Mouse (Mus musculus) stomach, embryonic 14.5 days (tissue): ENCODE measurements around the gene Aldh3b1. TPM values are rescaled to one million over a fixed set of nuclear protein-coding genes. Genes with fewer than 3 reads are reported as not detected.

Source experiments
- ATAC-seq: fragments of 200-750 bp; cut with Nextera tagmentation; 2 replicates; pipeline ENCODE4 v1.8.0; 2017; ENCODE audit warnings: low read depth, moderate TSS enrichment; ENCODE audit not compliant: insufficient number of reproducible peaks, insufficient read depth, low FRiP score
- H3K27ac ChIP-seq: fragments of 300-500 bp; sonication (generic); 2 replicates; pipeline ENCODE4 v1.5.1; 2014; ENCODE audit warnings: mild to moderate bottlenecking, low read length, moderate library complexity, mixed read lengths
- H3K27me3 ChIP-seq: fragments of 300-500 bp; sonication (generic); 2 replicates; pipeline ENCODE4 v1.6.1; 2014; ENCODE audit warnings: low read length, control low read depth, mixed read lengths; ENCODE audit not compliant: control insufficient read depth, insufficient read depth
- H3K36me3 ChIP-seq: fragments of 300-500 bp; sonication (generic); 2 replicates; pipeline ENCODE4 v1.6.1; 2014; ENCODE audit warnings: mild to moderate bottlenecking, control low read depth, low read length, moderate library complexity, mixed read lengths; ENCODE audit not compliant: control insufficient read depth, insufficient read depth
- H3K4me1 ChIP-seq: fragments of 300-500 bp; sonication (generic); 2 replicates; pipeline ENCODE4 v1.6.1; 2014; ENCODE audit warnings: low read length, control low read depth, mixed read lengths; ENCODE audit not compliant: control insufficient read depth, insufficient read depth
- H3K4me2 ChIP-seq: fragments of 300-500 bp; sonication (generic); replicated peaks from 2 replicates; pipeline ENCODE4 v1.6.1; 2014; ENCODE audit warnings: low read depth, low read length, control low read depth
- H3K4me3 ChIP-seq: fragments of 300-500 bp; sonication (generic); 2 replicates; pipeline ENCODE4 v1.5.1; 2014; ENCODE audit warnings: low read depth, low read length, control low read depth
- H3K9ac ChIP-seq: fragments of 300-500 bp; sonication (generic); replicated peaks from 2 replicates; pipeline ENCODE4 v1.6.1; 2014; ENCODE audit warnings: low read depth, mild to moderate bottlenecking, control low read depth, low read length, moderate library complexity, mixed read lengths
- H3K9me3 ChIP-seq: fragments of 300-500 bp; sonication (generic); 2 replicates; pipeline ENCODE4 v1.6.1; 2016; ENCODE audit warnings: low read depth, low read length, control low read depth; ENCODE audit not compliant: control insufficient read depth
- WGBS: fragments of 180-500 bp; shearing (Covaris S2); extraction: QIAGEN DNeasy Blood & Tissue Kit; methylation state at CpG from one replicate; pipeline ENCODE4 v1.1.7; 2014; 5-methylcytosine and 5-hydroxymethylcytosine counted together
- polyA plus RNA-seq: library from polyadenylated mRNA; unstranded; fragments of >200 nt; fragmentation: Nextera tagmentation; extraction: Ambion mirVana; gene quantifications from 2 replicates; pipeline ENCODE4 v1.2.1, GENCODE M21; 2014

Aldh3b1 gene
- polyA plus RNA-seq, 1 experiment from 2014 or later, result 1.2 TPM

- Histone ChIP-seq H3K9ac (no peak overlapping the region), H3K4me2 (no peak overlapping the region), H3K27ac (no peak overlapping the region), H3K27me3 (no peaks in the 10 kb centered on the region), H3K9me3 (no peaks in the 10 kb centered on the region), H3K4me1 (peaks cover 23% of the 10 kb centered on the region), H3K36me3 (peaks cover 27% of the 10 kb centered on the region), H3K4me3 (no peak overlapping the region)
- no peak for ATAC-seq
- WGBS, result 70% methylated on average over 25 of the region's 25 CpGs
Observed at GRCm38 (mm10) chr19:3903648-3904362, 25.8 kb downstream of the Aldh3b1 start.

DNA sequence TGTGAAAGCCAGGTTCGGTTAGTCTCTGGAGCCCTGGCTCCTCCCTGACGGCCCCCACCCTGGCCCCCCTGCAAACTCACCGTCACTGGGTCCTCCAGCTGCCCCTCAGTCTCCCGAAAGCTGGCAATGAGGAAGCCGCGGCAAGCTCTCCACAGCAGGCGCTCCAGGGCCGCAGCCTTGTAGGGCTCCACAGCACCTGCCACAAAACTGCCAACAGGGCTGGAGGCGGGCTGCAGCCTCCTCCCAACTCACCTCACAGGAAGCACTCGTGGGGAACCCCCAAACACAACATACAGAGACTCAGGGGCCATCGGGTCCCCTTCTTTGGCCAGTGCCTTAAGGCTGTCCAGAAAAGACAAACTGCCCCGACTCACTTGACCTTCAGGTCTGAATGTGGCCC is 26.6 kb downstream of the Aldh3b1 start:
- Histone ChIP-seq H3K9me3 (no peaks in the 10 kb centered on the region), H3K4me2 (no peak overlapping the region), H3K4me3 (no peak overlapping the region), H3K27me3 (no peaks in the 10 kb centered on the region), H3K9ac (no peak overlapping the region), H3K4me1 (peaks cover 23% of the 10 kb centered on the region), H3K27ac (no peak overlapping the region), H3K36me3 (peaks cover 22% of the 10 kb centered on the region)
- WGBS, result 79% methylated on average over 12 of the region's 12 CpGs
- no peak for ATAC-seq

- no peak for ATAC-seq
- H3K36me3 ChIP-seq, result peaks cover 43% of the 10 kb centered on the region
Observed at GRCm38 (mm10) chr19:3899618-3900017, 30.0 kb downstream of the Aldh3b1 start.

DNA sequence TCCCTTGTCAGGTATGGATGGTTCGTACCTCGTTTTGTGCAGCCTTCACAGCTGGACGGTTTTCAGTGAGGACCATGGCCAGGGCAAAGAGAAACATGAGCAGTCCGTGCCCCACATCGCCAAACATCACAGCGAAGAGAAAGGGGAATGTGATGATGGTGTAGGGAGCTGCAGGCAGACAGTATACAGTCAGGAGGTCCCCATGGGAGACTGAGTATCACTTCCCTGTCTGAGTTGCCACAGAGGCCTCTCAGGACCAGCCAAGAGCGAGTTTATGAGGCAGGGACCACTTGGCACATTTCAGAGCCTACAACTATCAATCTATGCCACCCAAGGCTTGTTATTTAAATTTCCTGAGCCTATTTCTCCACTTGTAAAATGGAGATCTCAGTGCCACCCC is 30.7 kb downstream of the Aldh3b1 start:
- Histone ChIP-seq H3K27ac (no peak overlapping the region), H3K4me3 (no peak overlapping the region), H3K9ac (no peak overlapping the region), H3K9me3 (no peaks in the 10 kb centered on the region), H3K4me1 (no peaks in the 10 kb centered on the region), H3K4me2 (no peak overlapping the region), H3K27me3 (no peaks in the 10 kb centered on the region), H3K36me3 (peaks cover 50% of the 10 kb centered on the region)
- ATAC-seq, result no peak
- 89% methylated on average over 7 of the region's 7 CpGs for WGBS

More at GRCm38 (mm10) chr19:3899618-3900017, 30.0 kb downstream of the Aldh3b1 start:
- 0 out of 2 replicates have a peak, but pooled peaks cover 4% of the 10 kb centered on the region for H3K4me1 ChIP-seq
- H3K9me3 ChIP-seq, result no peaks in the 10 kb centered on the region
- no peak overlapping the region for H3K9ac ChIP-seq
- no peak overlapping the region for H3K4me2 ChIP-seq
- no peak overlapping the region for H3K4me3 ChIP-seq
- 92% methylated on average over 4 of the region's 4 CpGs for WGBS
- no peak overlapping the region for H3K27ac ChIP-seq
- no peaks in the 10 kb centered on the region for H3K27me3 ChIP-seq

DNA sequence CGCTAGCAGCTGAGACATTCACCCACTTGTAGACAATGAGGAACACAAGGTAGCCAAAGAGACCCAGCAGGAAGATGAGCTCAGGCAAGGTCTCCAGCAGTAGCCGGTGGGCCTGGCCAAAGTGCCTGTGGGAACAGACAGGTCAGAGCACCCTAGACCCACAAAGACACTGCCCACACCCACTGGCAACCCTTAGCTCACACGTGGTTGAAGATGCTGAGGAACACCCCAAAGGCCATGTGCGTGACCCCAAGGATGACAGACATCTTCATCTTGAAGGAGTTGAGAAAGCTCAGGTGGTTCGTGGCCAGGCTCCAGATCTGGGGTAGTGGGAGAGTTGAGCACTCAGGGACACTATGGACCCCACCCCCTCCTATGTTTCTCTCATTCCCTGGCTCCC is 32.1 kb downstream of the Aldh3b1 start:
- 95% methylated on average over 5 of the region's 5 CpGs for WGBS
- no peaks in the 10 kb centered on the region for H3K9me3 ChIP-seq

GRCm38 (mm10) chr19:3896208-3896607 is 33.4 kb downstream of the Aldh3b1 start:
- H3K9me3 ChIP-seq, result no peaks in the 10 kb centered on the region
- H3K27me3 ChIP-seq, result no peaks in the 10 kb centered on the region
- H3K4me2 ChIP-seq, result no peak overlapping the region
- H3K4me3 ChIP-seq, result no peak overlapping the region
- H3K36me3 ChIP-seq, result peaks cover 57% of the 10 kb centered on the region
- no peak overlapping the region for H3K9ac ChIP-seq
- ATAC-seq, result no peak
- H3K27ac ChIP-seq, result no peak overlapping the region
- 89% methylated on average over 10 of the region's 10 CpGs for WGBS
- no peaks in the 10 kb centered on the region for H3K4me1 ChIP-seq

More for the DNA sequence above, 32.1 kb downstream of the Aldh3b1 start:
- H3K27me3 ChIP-seq, result no peaks in the 10 kb centered on the region
- H3K36me3 ChIP-seq, result peaks cover 54% of the 10 kb centered on the region
- H3K9ac ChIP-seq, result no peak overlapping the region
- H3K4me3 ChIP-seq, result no peak overlapping the region
- H3K27ac ChIP-seq, result no peak overlapping the region
- H3K4me2 ChIP-seq, result no peak overlapping the region
- H3K4me1 ChIP-seq, result no peaks in the 10 kb centered on the region
- no peak for ATAC-seq

- H3K9ac ChIP-seq, result no peak overlapping the region
- H3K9me3 ChIP-seq, result no peaks in the 10 kb centered on the region
- no peaks in the 10 kb centered on the region for H3K4me1 ChIP-seq
- 24% methylated on average over 3 of the region's 3 CpGs for WGBS
- ATAC-seq, result 0 out of 2 replicates have a peak, but pooled peaks have one; percentile 56
- peaks cover 67% of the 10 kb centered on the region for H3K36me3 ChIP-seq
- no peak overlapping the region for H3K4me3 ChIP-seq
- no peak overlapping the region for H3K4me2 ChIP-seq
- H3K27ac ChIP-seq, result no peak overlapping the region
- no peaks in the 10 kb centered on the region for H3K27me3 ChIP-seq
Observed at GRCm38 (mm10) chr19:3895171-3895631, 34.4 kb downstream of the Aldh3b1 start.

DNA sequence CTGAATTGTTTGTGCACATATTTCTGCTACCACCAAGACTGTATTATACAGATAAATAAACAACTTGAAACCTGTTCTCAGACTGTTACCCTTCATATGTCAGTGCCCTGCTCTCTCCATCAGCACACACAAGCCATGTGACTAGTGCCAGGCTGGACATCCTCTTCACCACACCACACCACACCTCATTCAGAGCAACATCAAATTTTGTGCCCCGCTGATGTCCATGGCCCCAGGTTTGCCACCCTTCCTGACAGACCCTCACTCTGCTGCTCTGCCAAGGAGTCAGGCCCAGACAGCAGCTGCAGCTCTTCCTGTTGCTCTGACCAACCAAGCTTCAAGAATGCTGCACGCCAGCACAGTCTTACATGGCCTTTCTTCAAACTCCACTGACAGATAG is 35.3 kb downstream of the Aldh3b1 start:
- no peak for ATAC-seq
- Histone ChIP-seq H3K27ac (no peak overlapping the region), H3K9ac (no peak overlapping the region), H3K27me3 (no peaks in the 10 kb centered on the region), H3K9me3 (no peaks in the 10 kb centered on the region), H3K4me2 (no peak overlapping the region), H3K4me1 (no peaks in the 10 kb centered on the region), H3K36me3 (peaks cover 72% of the 10 kb centered on the region), H3K4me3 (no peak overlapping the region)
- WGBS, result 87% methylated on average over 2 of the region's 2 CpGs
